ENCODE assay signal across 16 mouse cellular contexts in genomic region chr2:85160901-85161637, GRCm38 (mm10). TPM values are rescaled to one million over a fixed set of nuclear protein-coding genes. Genes with fewer than 3 reads are reported as not detected.
DNase-seq lines count a peak whose midpoint lies in the region; ATAC-seq lines count a peak whose summit lies in the region.
"Had no signal": no experiment of that assay in that cellular context is flagged by ENCODE, and none has a peak within 500 bp of the region (broad histone marks: within the 10 kb centered on the region; RNA-seq: fewer than 3 reads in every experiment).

No protein-coding gene starts in this region.

- no peaks in the 10 kb centered on the region for H3K36me3 ChIP-seq in forebrain, embryonic 11.5 days (ENCODE audit: control insufficient read depth, insufficient read depth, low read length)
- no peaks in the 10 kb centered on the region for H3K36me3 ChIP-seq in hindbrain, embryonic 15.5 days
- no peaks in the 10 kb centered on the region for H3K36me3 ChIP-seq in midbrain, embryonic 16.5 days (ENCODE audit: control insufficient read depth, insufficient read depth, low read length)
- H3K36me3 ChIP-seq: embryonic facial prominence, embryonic 13.5 days; heart, embryonic 13.5 days; liver, embryonic 15.5 days had no signal

- no peak overlapping the region for H3K4me2 ChIP-seq in forebrain, embryonic 11.5 days (ENCODE audit: low read depth, low read length, severe bottlenecking)
- no peak overlapping the region for H3K4me2 ChIP-seq in hindbrain, embryonic 15.5 days
- no peak overlapping the region for H3K4me2 ChIP-seq in midbrain, embryonic 16.5 days (ENCODE audit: low read length)
- H3K4me2 ChIP-seq: embryonic facial prominence, embryonic 13.5 days; heart, embryonic 13.5 days; liver, embryonic 15.5 days had no signal

- intact Hi-C loops in left cerebral cortex, postnatal 4 days (cut with DNase I) = no loop called here

- DNase-seq in embryo, embryonic 10.5 days (ENCODE audit: low spot score) = peak; percentile 42
- DNase-seq in forebrain, embryonic 11.5 days (ENCODE audit: low spot score) = no peak
- DNase-seq in spleen, postnatal 4 days (ENCODE audit: low spot score in 2 of 2) = no peak
- DNase-seq in left cerebral cortex, postnatal 4 days = no peak
- no peak for DNase-seq in ovary, postnatal 36 days (ENCODE audit: low spot score)
- no peak for DNase-seq in urinary bladder, postnatal 14 days (ENCODE audit: low spot score)
- DNase-seq: adrenal gland, postnatal 36 days; cerebellum, adult 2 months; thymus, adult 2 months had no signal

- no peak overlapping the region for H3K27ac ChIP-seq in forebrain, embryonic 11.5 days (ENCODE audit: low read depth, low read length)
- H3K27ac ChIP-seq in hindbrain, embryonic 15.5 days (replicated peaks) = peak overlapping the region; percentile 38; the same call in 1 of the 2 replicates
- peak overlapping the region; percentile 43 for H3K27ac ChIP-seq in midbrain, embryonic 16.5 days (ENCODE audit: low read length)
- H3K27ac ChIP-seq: embryonic facial prominence, embryonic 13.5 days; heart, embryonic 13.5 days; liver, embryonic 15.5 days; macrophage had no signal

- no peaks in the 10 kb centered on the region for H3K27me3 ChIP-seq in forebrain, embryonic 11.5 days (ENCODE audit: control insufficient read depth, insufficient read depth, low read length)
- H3K27me3 ChIP-seq in hindbrain, embryonic 15.5 days = no peaks in the 10 kb centered on the region
- no peaks in the 10 kb centered on the region for H3K27me3 ChIP-seq in midbrain, embryonic 16.5 days (ENCODE audit: control insufficient read depth, insufficient read depth, low read depth, low read length)
- H3K27me3 ChIP-seq: heart, embryonic 13.5 days; liver, embryonic 15.5 days had no signal

- H3K9me3 ChIP-seq in forebrain, embryonic 11.5 days (ENCODE audit: control insufficient read depth, low read length) = no peaks in the 10 kb centered on the region
- H3K9me3 ChIP-seq in hindbrain, embryonic 15.5 days = no peaks in the 10 kb centered on the region
- no peaks in the 10 kb centered on the region for H3K9me3 ChIP-seq in midbrain, embryonic 16.5 days (replicated peaks; ENCODE audit: control insufficient read depth, low read length, poor library complexity, severe bottlenecking)
- H3K9me3 ChIP-seq: embryonic facial prominence, embryonic 13.5 days; heart, embryonic 13.5 days; liver, embryonic 15.5 days had no signal

- peaks cover 3% of the 10 kb centered on the region for H3K4me1 ChIP-seq in forebrain, embryonic 11.5 days (replicated peaks; ENCODE audit: control insufficient read depth, insufficient read depth, low read length)
- H3K4me1 ChIP-seq in hindbrain, embryonic 15.5 days (replicated peaks) = peaks cover 13% of the 10 kb centered on the region
- peaks cover 16% of the 10 kb centered on the region for H3K4me1 ChIP-seq in midbrain, embryonic 16.5 days (ENCODE audit: control insufficient read depth, insufficient read depth, low read length)
- H3K4me1 ChIP-seq: embryonic facial prominence, embryonic 13.5 days; liver, embryonic 15.5 days had no signal

- no peak overlapping the region for H3K4me3 ChIP-seq in forebrain, embryonic 11.5 days (ENCODE audit: low read depth, low read length)
- H3K4me3 ChIP-seq in hindbrain, embryonic 15.5 days = no peak overlapping the region
- no peak overlapping the region for H3K4me3 ChIP-seq in midbrain, embryonic 16.5 days (ENCODE audit: low read depth, low read length)
- H3K4me3 ChIP-seq: embryonic facial prominence, embryonic 13.5 days; heart, embryonic 13.5 days; liver, embryonic 15.5 days had no signal

- ATAC-seq in forebrain, embryonic 11.5 days (replicated peaks; ENCODE audit: low FRiP score) = peak; percentile 62
- ATAC-seq in hindbrain, embryonic 15.5 days (ENCODE audit: low FRiP score, low read depth) = peak; percentile 74
- peak; percentile 88 for ATAC-seq in midbrain, embryonic 16.5 days
- ATAC-seq: inflammation-experienced regulatory T-cells, adult 6 months had no signal

- H3K9ac ChIP-seq in forebrain, embryonic 11.5 days (ENCODE audit: low read length) = no peak overlapping the region
- H3K9ac ChIP-seq in hindbrain, embryonic 15.5 days = no peak overlapping the region
- H3K9ac ChIP-seq in midbrain, embryonic 16.5 days (ENCODE audit: low read depth, low read length) = no peak overlapping the region
- H3K9ac ChIP-seq: embryonic facial prominence, embryonic 13.5 days; heart, embryonic 13.5 days; liver, embryonic 15.5 days had no signal

- WGBS in forebrain, embryonic 11.5 days = 83% methylated on average over 4 of the region's 4 CpGs
- 65% methylated on average over 4 of the region's 4 CpGs for WGBS in hindbrain, embryonic 15.5 days
- WGBS in midbrain, embryonic 16.5 days = 77% methylated on average over 4 of the region's 4 CpGs

RNA-seq across cellular contexts. Expression of gene Aplnr, which starts 25.0 kb away (rescaled TPM):
- 30.0 and 34.1 TPM in 2 replicates for polyA plus RNA-seq in forebrain, embryonic 11.5 days (2014; fragmentation: Nextera tagmentation; extraction: Ambion mirVana)
- 30.5 and 31.6 TPM in 2 replicates for polyA plus RNA-seq in hindbrain, embryonic 15.5 days (2015; fragmentation: Nextera tagmentation; extraction: Ambion mirVana)
- polyA plus RNA-seq in midbrain, embryonic 16.5 days (2015; fragmentation: Nextera tagmentation; extraction: Ambion mirVana) = 24.8 and 26.3 TPM in 2 replicates
- total RNA-seq in left cerebral cortex, postnatal 4 days (2021) = 10 to 100 TPM; 27.9 to 28.4 TPM
- polyA plus RNA-seq: inflammation-experienced regulatory T-cells, adult 6 months; macrophage had no signal

RNA-seq across cellular contexts. Expression of gene Lrrc55, which starts 35.9 kb away (rescaled TPM):
- polyA plus RNA-seq in forebrain, embryonic 11.5 days (2014; fragmentation: Nextera tagmentation; extraction: Ambion mirVana) = 0.81 and 0.87 TPM in 2 replicates
- 10.9 and 11.9 TPM in 2 replicates for polyA plus RNA-seq in hindbrain, embryonic 15.5 days (2015; fragmentation: Nextera tagmentation; extraction: Ambion mirVana)
- 15.2 and 15.8 TPM in 2 replicates for polyA plus RNA-seq in midbrain, embryonic 16.5 days (2015; fragmentation: Nextera tagmentation; extraction: Ambion mirVana)
- total RNA-seq in left cerebral cortex, postnatal 4 days (2021) = 10 to 100 TPM; 53.3 to 54.1 TPM
- polyA plus RNA-seq: inflammation-experienced regulatory T-cells, adult 6 months; macrophage had no signal
